Mouse (Mus musculus) stomach, postnatal 0 days (tissue): Measurements from ENCODE around the gene Tfeb. TPM values are rescaled to one million over a fixed set of nuclear protein-coding genes. Genes with fewer than 3 reads are reported as not detected.

Experiments used
- ATAC-seq: fragments of 200-750 bp; cut with Nextera tagmentation; 2 replicates; pipeline ENCODE4 v1.8.0; 2017; ENCODE audit not compliant: low FRiP score, low TSS enrichment
- DNase-seq: peaks from one replicate; pipeline ENCODE4 v3.0.0-alpha.2; 2016; ENCODE audit warnings: low spot score
- H3K27ac ChIP-seq: fragments of 300-500 bp; sonication (generic); replicated peaks from 2 replicates; pipeline ENCODE4 v1.5.1; 2014; ENCODE audit warnings: mild to moderate bottlenecking, control low read depth
- H3K27me3 ChIP-seq: fragments of 300-500 bp; sonication (generic); 2 replicates; pipeline ENCODE4 v1.6.1; 2014; ENCODE audit warnings: low read length; ENCODE audit not compliant: control insufficient read depth, insufficient read depth
- H3K36me3 ChIP-seq: fragments of 300-500 bp; sonication (generic); 2 replicates; pipeline ENCODE4 v1.6.1; 2014; ENCODE audit warnings: low read length, mixed read lengths; ENCODE audit not compliant: control insufficient read depth, insufficient read depth
- H3K4me1 ChIP-seq: fragments of 300-500 bp; sonication (generic); replicated peaks from 2 replicates; pipeline ENCODE4 v1.6.1; 2014; ENCODE audit warnings: antibody characterized with exemption; ENCODE audit not compliant: control insufficient read depth, insufficient read depth
- H3K4me2 ChIP-seq: fragments of 300-500 bp; sonication (generic); replicated peaks from 2 replicates; pipeline ENCODE4 v1.6.1; 2014; ENCODE audit warnings: low read depth, mild to moderate bottlenecking, control low read depth, moderate library complexity
- H3K4me3 ChIP-seq: fragments of 300-500 bp; sonication (generic); 2 replicates; pipeline ENCODE4 v1.5.1; 2014; ENCODE audit warnings: low read depth, low read length, control low read depth
- H3K9ac ChIP-seq: fragments of 300-500 bp; sonication (generic); 2 replicates; pipeline ENCODE4 v1.6.1; 2014; ENCODE audit warnings: mild to moderate bottlenecking, low read length, control low read depth, mixed read lengths
- H3K9me3 ChIP-seq: fragments of 300-500 bp; sonication (generic); 2 replicates; pipeline ENCODE4 v1.6.1; 2016; ENCODE audit warnings: low read length; ENCODE audit not compliant: control insufficient read depth
- CTCF ChIP-seq: IDR thresholded peaks from 2 replicates; pipeline ENCODE4 v1.5.1; 2016; ENCODE audit warnings: antibody characterized with exemption, low read depth, mild to moderate bottlenecking, moderate library complexity
- EP300 ChIP-seq: optimal IDR thresholded peaks from 2 replicates; pipeline ENCODE3; 2016; ENCODE audit warnings: antibody characterized with exemption
- WGBS: fragments of 180-500 bp; shearing (Covaris S2); extraction: QIAGEN DNeasy Blood & Tissue Kit; methylation state at CpG from one replicate; pipeline ENCODE4 v1.1.7; 2014; 5-methylcytosine and 5-hydroxymethylcytosine counted together
- polyA plus RNA-seq: library from polyadenylated mRNA; unstranded; fragments of >200 nt; fragmentation: Nextera tagmentation; extraction: Ambion mirVana; gene quantifications from 2 replicates; pipeline ENCODE4 v1.2.1, GENCODE M21; 2015

Tfeb gene
- polyA plus RNA-seq, 1 experiment from 2014 or later, result 10.4 TPM

DNA sequence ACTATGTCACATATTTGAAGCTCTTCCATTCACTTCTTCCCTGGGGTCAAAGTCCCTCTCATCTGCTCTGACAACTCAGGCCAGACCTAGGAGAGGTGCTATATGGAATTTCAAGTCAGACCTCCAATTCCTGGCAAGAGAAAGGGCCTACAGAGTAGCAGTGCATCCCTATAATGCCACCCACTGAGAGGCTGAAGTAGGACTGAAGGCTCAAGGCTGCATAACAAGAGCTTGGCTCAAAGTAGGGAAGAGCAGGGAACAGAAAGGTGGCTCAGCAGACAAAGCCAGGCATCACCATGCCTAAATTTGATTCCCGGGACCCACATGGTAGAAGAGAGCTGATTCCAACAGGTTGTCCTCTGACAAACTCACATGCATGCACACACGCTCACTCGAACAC lies 45.2 kb upstream of the Tfeb start:
- Histone ChIP-seq H3K4me2 (no peak overlapping the region), H3K36me3 (no peaks in the 10 kb centered on the region), H3K9ac (no peak overlapping the region), H3K4me1 (0 out of 2 replicates have a peak, but pooled peaks cover 3% of the 10 kb centered on the region), H3K9me3 (no peaks in the 10 kb centered on the region), H3K27ac (no peak overlapping the region), H3K27me3 (no peaks in the 10 kb centered on the region), H3K4me3 (no peak overlapping the region)
- no peak for ATAC-seq
- 100% methylated on average over 3 of the region's 3 CpGs for WGBS
- no peak for DNase-seq
- TF ChIP-seq EP300 (no peak), CTCF (no peak)

DNA sequence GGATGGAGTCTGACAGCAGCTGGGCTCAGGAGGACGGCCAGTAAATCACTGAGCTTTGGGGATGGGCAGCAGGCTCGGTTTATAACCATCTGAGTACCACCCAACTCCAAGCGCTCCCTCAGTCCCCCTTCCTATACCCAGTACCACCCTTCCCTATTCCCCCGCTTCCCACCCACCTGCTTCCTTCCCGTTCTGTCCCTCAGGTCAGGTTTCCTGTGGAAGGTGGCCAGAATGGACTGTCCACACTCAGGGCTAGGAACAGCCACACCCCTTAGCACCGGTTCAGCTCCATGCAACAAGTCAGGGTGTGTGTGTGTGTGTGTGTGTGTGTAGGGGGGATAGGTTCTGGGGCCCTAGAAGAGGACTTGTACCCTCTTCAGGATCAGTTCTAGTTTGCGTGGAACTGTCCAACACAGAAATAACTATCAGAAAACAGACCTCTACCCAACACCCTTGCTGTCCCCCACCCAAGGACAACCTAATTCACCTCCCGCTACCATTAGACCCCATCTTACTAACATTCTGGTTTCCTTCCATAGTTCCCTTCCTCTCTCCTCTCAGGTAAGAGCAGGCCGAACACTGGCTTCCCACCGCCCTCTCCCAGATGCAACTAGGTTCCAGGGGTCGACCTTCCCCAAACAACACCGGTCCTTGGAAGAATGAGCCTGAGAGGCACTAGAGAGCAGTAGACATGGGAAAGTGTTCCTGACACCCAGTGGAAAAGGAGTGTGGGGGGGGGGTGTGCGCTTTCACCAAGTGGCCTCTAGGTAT lies 43.0 kb upstream of the Tfeb start:
- Histone ChIP-seq H3K9ac (peak overlapping the region; percentile 82), H3K27ac (no peak overlapping the region), H3K9me3 (no peaks in the 10 kb centered on the region), H3K27me3 (no peaks in the 10 kb centered on the region), H3K4me3 (peak overlapping the region; percentile 77), H3K4me2 (peak overlapping the region; percentile 87), H3K36me3 (no peaks in the 10 kb centered on the region), H3K4me1 (no peaks in the 10 kb centered on the region)
- DNase-seq (no peak), ATAC-seq (no peak)
- no peak for TF ChIP-seq CTCF
- 48% methylated on average over 13 of the region's 13 CpGs for WGBS

DNA sequence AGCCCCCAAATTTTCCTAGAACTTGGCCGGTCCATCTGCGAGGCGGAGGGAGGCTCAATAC lies 42.6 kb upstream of the Tfeb start, which contains the start of gene Gm21981:
Gene Gm21981, minus strand, starts transcription at position 14 of the 61 bp plus-strand sequence.
- 2% methylated on average over 3 of the region's 3 CpGs for WGBS
- TF ChIP-seq CTCF (0 out of 2 replicates have a peak, but pooled peaks have one; percentile 19), EP300 (no peak)

DNA sequence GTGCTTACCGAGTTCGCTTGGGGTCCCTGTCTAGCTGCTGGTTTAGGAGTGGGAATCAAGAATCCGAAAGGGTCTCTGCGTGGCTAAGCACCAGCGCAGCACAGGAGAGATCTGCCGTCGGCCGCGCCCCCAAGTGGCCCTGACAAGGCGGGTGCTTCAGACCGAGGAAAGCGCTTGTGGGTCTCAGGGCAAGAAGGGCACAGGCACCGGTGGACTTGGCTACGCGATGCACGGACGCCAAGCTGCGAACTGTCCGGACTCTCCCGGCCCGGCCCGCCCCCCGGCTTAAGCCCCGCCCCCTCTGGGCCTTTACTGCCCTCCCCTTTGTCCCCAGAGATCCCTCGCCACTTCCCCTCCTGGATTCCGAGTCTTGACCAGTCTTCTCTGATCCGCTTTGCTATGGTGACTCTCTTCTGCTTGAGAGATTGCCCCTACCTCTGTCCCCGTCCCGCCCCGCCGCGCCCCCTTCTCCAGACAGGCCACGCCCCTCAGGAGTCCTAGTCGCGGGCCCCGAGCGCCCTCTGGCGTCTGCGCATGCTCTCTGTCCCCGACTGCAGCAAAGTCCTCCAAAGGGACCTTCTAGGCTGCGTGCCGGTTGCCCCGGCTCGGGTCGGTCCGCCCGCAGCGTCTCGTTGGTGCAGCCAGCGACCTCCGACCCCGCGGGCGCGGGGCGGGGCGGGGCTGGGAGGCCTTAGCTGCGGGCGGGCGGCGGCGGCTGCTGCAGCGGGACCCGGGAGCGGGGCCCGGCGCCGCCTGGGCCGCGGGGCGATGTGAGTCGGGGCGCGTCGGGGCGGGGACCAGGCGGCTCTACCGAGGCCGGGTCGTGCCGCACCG lies 42.1 kb upstream of the Tfeb start, which contains the start of gene Prickle4:
Gene Prickle4, minus strand, starts transcription at position 234 of the 834 bp plus-strand sequence.
- under 1% methylated on average over 59 of the region's 82 CpGs for WGBS
- H3K4me1 ChIP-seq, result no peaks in the 10 kb centered on the region
- no peaks in the 10 kb centered on the region for H3K27me3 ChIP-seq
- peak within 1 kb of the TSS; percentile 82 for H3K9ac ChIP-seq
- no peaks in the 10 kb centered on the region for H3K36me3 ChIP-seq
- ATAC-seq, result peak; percentile 94
- peak; percentile 96 for DNase-seq
- peak within 1 kb of the TSS; percentile 87 for H3K4me2 ChIP-seq
- H3K9me3 ChIP-seq, result no peaks in the 10 kb centered on the region
- no peak for TF ChIP-seq EP300
- TF ChIP-seq CTCF, result peak; percentile 90
- H3K4me3 ChIP-seq, result peak within 1 kb of the TSS; percentile 77
- no peak within 1 kb of the TSS for H3K27ac ChIP-seq

More for the DNA sequence above, 42.6 kb upstream of the Tfeb start, which contains the start of gene Gm21981:
- H3K4me3 ChIP-seq, result peak within 1 kb of the TSS; percentile 77
- H3K27me3 ChIP-seq, result no peaks in the 10 kb centered on the region
- H3K9ac ChIP-seq, result peak within 1 kb of the TSS; percentile 82
- DNase-seq (no peak), ATAC-seq (no peak)
- no peak within 1 kb of the TSS for H3K27ac ChIP-seq
- peak within 1 kb of the TSS; percentile 87 for H3K4me2 ChIP-seq
- no peaks in the 10 kb centered on the region for H3K36me3 ChIP-seq
- no peaks in the 10 kb centered on the region for H3K9me3 ChIP-seq
- H3K4me1 ChIP-seq, result no peaks in the 10 kb centered on the region

DNA sequence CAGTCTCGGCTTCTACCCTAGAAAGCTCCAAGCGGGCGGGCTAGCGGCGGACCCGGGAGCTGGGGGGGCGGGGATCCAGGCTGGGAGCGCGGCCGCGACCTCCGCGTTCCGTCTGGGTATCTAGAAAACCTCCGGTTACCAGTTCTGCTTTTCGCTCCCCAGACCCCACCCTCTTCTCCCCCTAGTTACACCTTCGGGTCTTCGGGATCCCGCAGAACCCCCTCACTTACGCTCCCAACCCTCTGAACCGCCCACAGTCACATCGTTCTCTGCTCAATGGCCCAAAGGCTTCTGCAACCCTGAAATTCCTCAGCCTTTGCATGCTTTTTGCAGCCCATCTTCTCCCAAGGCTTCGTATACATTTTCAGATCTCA lies 41.5 kb upstream of the Tfeb start:
- TF ChIP-seq CTCF (no peak), EP300 (no peak)
- Histone ChIP-seq H3K4me3 (peak overlapping the region; percentile 77), H3K36me3 (no peaks in the 10 kb centered on the region), H3K27me3 (no peaks in the 10 kb centered on the region), H3K9ac (peak overlapping the region; percentile 82), H3K9me3 (no peaks in the 10 kb centered on the region), H3K4me2 (peak overlapping the region; percentile 87), H3K27ac (no peak overlapping the region), H3K4me1 (no peaks in the 10 kb centered on the region)
- ATAC-seq (no peak), DNase-seq (no peak)
- WGBS, result 1% methylated on average over 20 of the region's 23 CpGs

DNA sequence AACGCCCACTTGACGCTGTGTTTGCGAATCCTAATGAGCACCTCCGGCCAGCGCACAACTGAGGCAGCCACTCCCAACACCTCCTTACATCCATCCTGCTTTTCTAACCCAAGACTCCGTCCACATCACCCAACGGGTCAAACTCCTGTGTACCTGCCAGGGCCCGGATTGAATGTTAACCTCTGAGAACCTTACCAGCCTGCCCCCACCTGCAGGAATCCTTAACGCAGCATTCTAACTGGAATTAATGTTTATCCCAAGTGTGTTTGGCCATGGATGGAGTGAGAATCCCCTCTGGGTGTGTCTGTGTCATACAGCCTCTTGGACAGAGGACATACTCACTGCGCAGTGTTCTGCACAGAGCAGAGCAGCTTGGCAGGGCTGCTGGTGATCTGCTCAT lies 38.7 kb upstream of the Tfeb start:
- Histone ChIP-seq H3K27me3 (no peaks in the 10 kb centered on the region), H3K4me2 (no peak overlapping the region), H3K4me3 (no peak overlapping the region), H3K9me3 (no peaks in the 10 kb centered on the region), H3K9ac (no peak overlapping the region), H3K4me1 (no peaks in the 10 kb centered on the region), H3K36me3 (peaks cover 7% of the 10 kb centered on the region; the same call in 1 of the 2 replicates), H3K27ac (no peak overlapping the region)
- WGBS, result 84% methylated on average over 10 of the region's 10 CpGs
- TF ChIP-seq EP300, result no peak
- TF ChIP-seq CTCF, result no peak
- DNase-seq (no peak), ATAC-seq (no peak)
